Mouse (Mus musculus): ENCODE data around the gene Pten.

DNA sequence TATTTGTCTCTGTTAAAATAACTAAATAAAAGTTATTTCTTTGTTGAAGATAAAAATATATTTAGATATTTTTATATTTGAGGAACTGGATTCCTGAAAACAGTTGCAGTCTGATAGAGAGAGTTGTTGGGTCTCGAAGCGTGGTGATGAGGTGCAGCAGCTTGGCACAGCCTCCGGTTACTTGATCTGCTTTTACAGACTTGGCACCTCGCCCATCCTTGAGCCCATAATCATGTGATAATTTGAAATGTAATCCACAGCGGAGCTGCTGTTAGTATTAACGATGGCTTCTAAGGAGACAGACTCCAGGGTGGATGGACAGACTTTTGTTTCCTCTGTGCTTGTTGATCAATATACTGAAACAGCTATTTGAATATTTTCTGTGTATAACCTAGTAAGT, 35.3 kb downstream of the Pten start:
- TF ChIP-seq POLR2A (IDR thresholded peaks at IDR 0.05; ENCODE audit: extremely low read depth, insufficient read depth, low read length) = no peak
- no peak for TF ChIP-seq CTCF (IDR thresholded peaks at IDR 0.05; ENCODE audit: extremely low read depth, insufficient read depth, low read length)

Measured in cortical plate, adult 2 months (tissue).